Mouse (Mus musculus) forebrain, postnatal 0 days (tissue): ENCODE data around the gene Pkd1l1. TPM values are rescaled to one million over a fixed set of nuclear protein-coding genes. Genes with fewer than 3 reads are reported as not detected.
A peak's percentile ranks its signal among the peaks of the same experiment; 100 is the strongest.

Experiments used
- ATAC-seq: fragments of 200-750 bp; cut with Nextera tagmentation; 2 replicates; pipeline ENCODE4 v1.8.0; 2017; ENCODE audit warnings: mild to moderate bottlenecking, moderate library complexity
- DNase-seq: peaks from one replicate; pipeline ENCODE4 v3.0.0-alpha.2; 2015
- H3K27ac ChIP-seq: fragments of 300-500 bp; sonication (generic); 2 replicates; pipeline ENCODE4 v1.5.1; 2014; ENCODE audit warnings: low read depth, mild to moderate bottlenecking, antibody characterized with exemption, low read length, moderate library complexity, mixed read lengths
- H3K27me3 ChIP-seq: fragments of 300-500 bp; sonication (generic); 2 replicates; pipeline ENCODE4 v1.6.1; 2014; ENCODE audit warnings: mild to moderate bottlenecking, low read length, mixed read lengths; ENCODE audit not compliant: insufficient read depth
- H3K36me3 ChIP-seq: fragments of 300-500 bp; sonication (generic); 2 replicates; pipeline ENCODE4 v1.6.1; 2014; ENCODE audit warnings: mild to moderate bottlenecking, moderate library complexity; ENCODE audit not compliant: insufficient read depth
- H3K4me1 ChIP-seq: fragments of 300-500 bp; sonication (generic); 2 replicates; pipeline ENCODE4 v1.6.1; 2014; ENCODE audit warnings: antibody characterized with exemption; ENCODE audit not compliant: insufficient read depth
- H3K4me2 ChIP-seq: fragments of 300-500 bp; sonication (generic); 2 replicates; pipeline ENCODE4 v1.6.1; 2014; ENCODE audit warnings: low read depth, mild to moderate bottlenecking, moderate library complexity
- H3K4me3 ChIP-seq: fragments of 300-500 bp; sonication (generic); 2 replicates; pipeline ENCODE4 v1.5.1; 2014; ENCODE audit warnings: low read depth, low read length, mixed read lengths
- H3K9ac ChIP-seq: fragments of 300-500 bp; sonication (generic); 2 replicates; pipeline ENCODE4 v1.6.1; 2014; ENCODE audit warnings: mild to moderate bottlenecking
- H3K9me3 ChIP-seq: fragments of 300-500 bp; sonication (generic); 2 replicates; pipeline ENCODE4 v1.6.1; 2016; ENCODE audit warnings: low read length
- CTCF ChIP-seq: sonication (generic); IDR thresholded peaks from 2 replicates; pipeline ENCODE4 v1.5.1; 2016; ENCODE audit warnings: antibody characterized with exemption, control low read depth, low read depth
- WGBS: fragments of 180-500 bp; shearing (Covaris S2); extraction: QIAGEN DNeasy Blood & Tissue Kit; methylation state at CpG from one replicate; pipeline ENCODE4 v1.1.7; 2014; 5-methylcytosine and 5-hydroxymethylcytosine counted together
- polyA plus RNA-seq: library from polyadenylated mRNA; unstranded; fragments of >200 nt; fragmentation: Nextera tagmentation; extraction: Ambion mirVana; gene quantifications from 2 replicates; pipeline ENCODE4 v1.2.1, GENCODE M21; 2015
- total RNA-seq: library from RNA; depleted of rRNA; stranded (reverse); fragments of >200 nt; gene quantifications from 2 replicates; pipeline ENCODE4 v1.2.3, GENCODE M21; 2014

Gene Pkd1l1
- total and polyA plus RNA-seq, 2 experiments from 2014 or later, result 0.19 to 0.33 TPM

DNA sequence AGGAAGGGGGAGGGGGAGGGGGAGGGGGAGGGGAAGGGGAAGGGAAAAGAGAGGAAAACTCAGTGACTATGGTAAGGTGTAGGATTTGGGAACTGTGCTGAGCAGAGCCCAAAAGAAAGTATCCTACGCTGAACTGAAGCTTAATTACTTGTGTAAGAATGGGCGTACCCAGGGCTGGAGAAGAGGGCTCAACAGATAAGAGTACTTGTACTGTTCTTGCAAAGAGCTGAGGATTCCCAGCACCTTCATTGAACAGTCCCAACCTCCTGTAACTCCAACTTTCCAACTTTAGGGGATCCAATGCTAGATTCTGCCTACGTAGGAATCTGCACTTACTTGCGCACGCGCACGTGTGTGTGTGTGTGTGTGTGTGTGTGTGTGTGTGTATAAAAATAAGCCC is 5.0 kb downstream of the Pkd1l1 start:
- H3K9ac ChIP-seq, result no peak overlapping the region
- 97% methylated on average over 7 of the region's 7 CpGs for WGBS
- no peak overlapping the region for H3K4me3 ChIP-seq
- no peaks in the 10 kb centered on the region for H3K27me3 ChIP-seq
- no peaks in the 10 kb centered on the region for H3K4me1 ChIP-seq
- H3K9me3 ChIP-seq, result no peaks in the 10 kb centered on the region
- no peaks in the 10 kb centered on the region for H3K36me3 ChIP-seq
- TF ChIP-seq CTCF, result no peak
- DNase-seq, result no peak
- no peak overlapping the region for H3K4me2 ChIP-seq
- H3K27ac ChIP-seq, result no peak overlapping the region
- no peak for ATAC-seq

DNA sequence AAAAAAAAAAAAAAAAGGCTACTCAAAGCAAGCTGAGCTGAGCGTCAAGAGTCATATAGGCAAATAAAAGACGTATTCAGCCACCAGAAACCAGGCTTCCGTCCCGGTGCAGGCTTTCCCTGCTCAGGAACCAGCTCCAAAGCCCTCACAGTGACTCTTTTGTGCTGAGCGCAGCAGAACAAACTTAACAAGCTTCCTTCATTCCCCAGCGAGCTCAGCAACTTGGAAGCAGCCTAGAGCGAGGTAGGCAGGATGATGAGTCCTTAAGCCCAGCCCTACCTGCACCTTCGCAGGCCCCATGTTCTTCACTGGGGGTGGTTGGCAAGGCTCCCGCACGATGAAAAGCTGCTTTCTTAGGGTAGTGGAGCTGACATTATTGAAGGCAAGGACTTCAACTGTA is 14.5 kb downstream of the Pkd1l1 start:
- no peak for TF ChIP-seq CTCF
- H3K4me3 ChIP-seq, result no peak overlapping the region
- no peaks in the 10 kb centered on the region for H3K27me3 ChIP-seq
- no peak overlapping the region for H3K27ac ChIP-seq
- H3K9me3 ChIP-seq, result no peaks in the 10 kb centered on the region
- H3K36me3 ChIP-seq, result no peaks in the 10 kb centered on the region
- no peak overlapping the region for H3K9ac ChIP-seq
- H3K4me1 ChIP-seq, result no peaks in the 10 kb centered on the region
- peak; percentile 32 for DNase-seq
- peak; percentile 54 for ATAC-seq
- 33% methylated on average over 10 of the region's 10 CpGs for WGBS
- no peak overlapping the region for H3K4me2 ChIP-seq

GRCm38 (mm10) chr11:8958108-8958507 is 15.0 kb downstream of the Pkd1l1 start:
- Histone ChIP-seq H3K36me3 (no peaks in the 10 kb centered on the region), H3K4me2 (no peak overlapping the region), H3K4me1 (no peaks in the 10 kb centered on the region), H3K27ac (0 out of 2 replicates have a peak overlapping the region, but pooled peaks have one; percentile 16), H3K27me3 (no peaks in the 10 kb centered on the region), H3K9me3 (no peaks in the 10 kb centered on the region), H3K9ac (no peak overlapping the region), H3K4me3 (no peak overlapping the region)
- no peak for TF ChIP-seq CTCF
- DNase-seq, result no peak
- ATAC-seq, result no peak
- WGBS, result 47% methylated on average over 4 of the region's 4 CpGs

GRCm38 (mm10) chr11:8957023-8957422 is 16.0 kb downstream of the Pkd1l1 start:
- H3K4me2 ChIP-seq, result no peak overlapping the region
- H3K27me3 ChIP-seq, result no peaks in the 10 kb centered on the region
- TF ChIP-seq CTCF, result peak; percentile 57
- H3K9me3 ChIP-seq, result no peaks in the 10 kb centered on the region
- no peak overlapping the region for H3K9ac ChIP-seq
- 74% methylated on average over 6 of the region's 6 CpGs for WGBS
- no peaks in the 10 kb centered on the region for H3K36me3 ChIP-seq
- no peak for ATAC-seq
- no peak for DNase-seq
- H3K27ac ChIP-seq, result no peak overlapping the region
- H3K4me1 ChIP-seq, result no peaks in the 10 kb centered on the region
- no peak overlapping the region for H3K4me3 ChIP-seq

GRCm38 (mm10) chr11:8955678-8956077 is 17.4 kb downstream of the Pkd1l1 start:
- H3K27me3 ChIP-seq, result no peaks in the 10 kb centered on the region
- no peaks in the 10 kb centered on the region for H3K4me1 ChIP-seq
- no peak overlapping the region for H3K9ac ChIP-seq
- no peak overlapping the region for H3K4me2 ChIP-seq
- no peak overlapping the region for H3K4me3 ChIP-seq
- ATAC-seq (peak; percentile 56), DNase-seq (peak; percentile 65)
- peak; percentile 65 for TF ChIP-seq CTCF
- H3K36me3 ChIP-seq, result no peaks in the 10 kb centered on the region
- 6% methylated on average over 1 of the region's 1 CpGs for WGBS
- no peak overlapping the region for H3K27ac ChIP-seq
- no peaks in the 10 kb centered on the region for H3K9me3 ChIP-seq

GRCm38 (mm10) chr11:8949765-8950430 is 23.2 kb downstream of the Pkd1l1 start:
- WGBS, result 33% methylated on average over 6 of the region's 6 CpGs
- H3K4me1 ChIP-seq, result no peaks in the 10 kb centered on the region
- no peaks in the 10 kb centered on the region for H3K36me3 ChIP-seq
- no peaks in the 10 kb centered on the region for H3K27me3 ChIP-seq
- no peak overlapping the region for H3K9ac ChIP-seq
- TF ChIP-seq CTCF, result no peak
- no peak overlapping the region for H3K4me3 ChIP-seq
- no peak overlapping the region for H3K4me2 ChIP-seq
- H3K9me3 ChIP-seq, result no peaks in the 10 kb centered on the region
- peak; percentile 42 for DNase-seq
- H3K27ac ChIP-seq, result no peak overlapping the region
- ATAC-seq, result peak; percentile 61

GRCm38 (mm10) chr11:8948871-8949270 is 24.2 kb downstream of the Pkd1l1 start:
- Histone ChIP-seq H3K36me3 (no peaks in the 10 kb centered on the region), H3K27me3 (no peaks in the 10 kb centered on the region), H3K4me1 (no peaks in the 10 kb centered on the region), H3K9me3 (no peaks in the 10 kb centered on the region), H3K27ac (no peak overlapping the region), H3K4me3 (no peak overlapping the region), H3K9ac (no peak overlapping the region), H3K4me2 (no peak overlapping the region)
- DNase-seq (no peak), ATAC-seq (no peak)
- TF ChIP-seq CTCF, result no peak
- WGBS, result 65% methylated on average over 3 of the region's 3 CpGs
